Mouse (Mus musculus) G1E-ER4 (cell line): Measurements from ENCODE around the gene Pfkm. TPM values are rescaled to one million over a fixed set of nuclear protein-coding genes. Genes with fewer than 3 reads are reported as not detected.

Experiments used
- GATA1 ChIP-seq: IDR thresholded peaks from one replicate; pipeline ENCODE4 v1.8.0; 2012; ENCODE audit warnings: low read length, inconsistent platforms
- polyA plus RNA-seq: library from polyadenylated mRNA; stranded (reverse); fragments of >175 nt; gene quantifications from 2 replicates; pipeline ENCODE4 v1.2.3, GENCODE M21; 2012

Pfkm gene
- polyA plus RNA-seq, 1 experiment: 23.9 TPM

DNA sequence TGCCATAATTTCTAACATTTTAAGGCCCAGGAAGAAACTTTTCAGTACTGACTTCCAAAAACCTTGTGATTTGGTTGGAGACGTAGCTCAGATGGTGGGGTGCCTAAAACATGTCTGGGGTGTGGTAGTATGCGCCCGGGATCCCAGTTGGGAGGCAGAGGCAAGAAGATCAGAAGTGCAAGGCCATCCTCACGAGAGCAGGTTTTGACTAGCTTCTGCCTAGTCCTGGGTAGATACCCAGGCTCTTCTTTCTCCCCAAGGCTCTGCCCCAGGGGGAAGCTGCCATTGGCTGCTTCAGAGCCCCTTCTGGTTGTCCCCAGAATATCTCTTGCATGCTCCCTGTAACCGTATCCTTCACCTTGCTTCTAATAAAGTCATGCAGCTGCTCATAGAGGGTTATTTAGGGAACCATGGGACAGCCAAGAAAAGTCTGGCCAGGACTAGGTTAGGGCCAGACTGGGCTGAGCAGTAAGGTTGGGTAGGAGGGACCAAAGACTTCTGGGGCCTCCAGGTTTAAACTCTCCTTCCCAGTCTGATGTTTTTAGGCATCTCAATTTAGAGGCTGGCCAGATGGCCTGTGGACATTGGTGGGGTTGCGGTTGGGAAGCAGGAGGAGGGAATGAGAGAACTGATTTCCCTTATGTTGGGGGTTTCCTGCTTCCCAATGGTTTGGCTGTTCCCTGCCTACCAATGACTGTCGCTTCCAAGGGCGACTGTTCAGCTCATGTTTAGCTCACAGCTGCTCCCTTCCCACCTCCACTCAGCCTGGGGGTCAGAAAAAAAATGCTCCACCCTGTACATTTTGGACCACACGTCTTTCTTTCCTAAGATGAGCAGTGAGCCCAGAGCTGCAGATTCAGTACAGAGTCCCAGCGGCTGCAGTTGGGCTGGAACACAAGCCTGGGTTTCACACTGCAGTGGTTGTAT is 22.7 kb downstream of the Pfkm start:
- no peak for TF ChIP-seq GATA1

GRCm38 (mm10) chr15:98115779-98116163 is 23.4 kb downstream of the Pfkm start:
- no peak for TF ChIP-seq GATA1

GRCm38 (mm10) chr15:98116287-98116686 is 23.9 kb downstream of the Pfkm start:
- peak; percentile 75 for TF ChIP-seq GATA1

DNA sequence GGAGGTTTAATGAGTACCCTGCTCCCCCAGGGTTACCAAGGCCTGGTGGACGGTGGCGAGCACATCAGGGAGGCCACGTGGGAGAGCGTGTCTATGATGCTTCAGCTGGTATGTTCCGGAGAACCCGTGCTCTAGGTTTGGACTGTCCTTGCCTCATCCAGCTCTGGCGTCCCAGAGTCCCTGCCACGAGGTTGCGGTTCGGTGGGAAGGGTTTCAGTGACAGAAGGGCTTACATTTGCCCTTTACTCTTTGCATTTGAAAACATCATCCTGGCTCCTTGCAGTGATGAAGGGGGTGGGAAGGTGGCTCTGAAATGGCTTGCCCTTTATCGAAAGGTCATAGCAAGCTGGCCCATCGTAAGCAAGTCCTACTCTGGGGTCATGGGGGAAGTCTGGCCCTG is 27.0 kb downstream of the Pfkm start:
- no peak for TF ChIP-seq GATA1

GRCm38 (mm10) chr15:98120831-98121230 is 28.4 kb downstream of the Pfkm start:
- no peak for TF ChIP-seq GATA1

- TF ChIP-seq GATA1: no peak
Observed at GRCm38 (mm10) chr15:98131001-98131400, 38.6 kb downstream of the Pfkm start.

- TF ChIP-seq GATA1: no peak
Observed at GRCm38 (mm10) chr15:98131451-98131850, 39.1 kb downstream of the Pfkm start.

DNA sequence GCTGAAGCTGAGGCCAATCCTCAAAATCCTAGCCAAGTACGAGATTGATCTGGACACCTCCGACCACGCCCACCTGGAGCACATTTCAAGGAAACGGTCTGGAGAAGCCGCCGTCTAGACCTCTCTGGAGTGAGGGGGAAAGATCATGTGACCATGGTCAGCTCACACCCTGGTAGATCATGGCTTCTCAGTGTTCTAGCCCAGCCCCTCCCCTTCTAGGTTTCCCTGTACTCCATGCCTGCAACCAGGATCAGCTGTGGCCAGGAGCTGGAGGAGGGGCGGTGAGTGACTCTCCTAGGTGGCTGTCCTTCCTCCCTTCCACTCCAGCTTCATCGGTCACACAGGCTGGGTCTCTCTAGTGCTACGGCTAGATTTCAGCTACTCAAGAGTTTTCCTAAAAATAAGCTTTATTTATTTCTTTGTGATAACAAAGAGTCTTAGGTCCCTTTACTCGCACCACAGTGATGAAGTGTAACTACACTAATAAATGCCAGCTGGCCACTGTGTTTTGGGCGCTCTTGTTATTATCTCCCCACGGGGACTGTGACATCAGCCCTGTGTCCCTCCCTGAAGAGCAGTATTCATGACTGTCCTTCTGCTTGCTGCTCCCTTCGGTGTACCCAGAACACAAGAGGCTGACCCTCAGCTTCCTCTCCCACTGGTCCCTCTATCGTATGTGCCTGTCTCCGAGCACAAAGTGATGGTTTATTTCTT is 39.7 kb downstream of the Pfkm start:
- no peak for TF ChIP-seq GATA1

DNA sequence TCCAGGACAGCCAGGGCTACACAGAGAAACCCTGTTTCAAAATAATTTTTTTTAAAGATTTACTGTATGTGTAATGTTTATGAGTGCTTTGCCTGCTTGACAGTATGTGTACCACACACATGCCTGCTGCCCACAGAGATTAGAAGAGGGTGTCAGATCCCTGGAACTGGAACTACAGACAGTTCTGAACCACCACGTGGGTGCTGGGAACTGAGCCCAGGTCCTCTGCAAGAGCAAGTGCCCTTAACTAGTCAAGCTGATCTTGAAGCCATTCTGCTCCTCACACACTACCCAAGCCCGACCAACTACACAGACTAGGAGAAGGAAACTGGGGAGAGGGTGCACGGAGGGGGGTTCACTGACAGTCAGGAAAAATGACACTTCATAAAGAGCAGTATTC is 41.1 kb downstream of the Pfkm start:
- no peak for TF ChIP-seq GATA1

GRCm38 (mm10) chr15:98134034-98134433 is 41.6 kb downstream of the Pfkm start:
- TF ChIP-seq GATA1: no peak

GRCm38 (mm10) chr15:98134666-98135065 is 42.3 kb downstream of the Pfkm start:
- TF ChIP-seq GATA1: no peak

GRCm38 (mm10) chr15:98135671-98136070 is 43.3 kb downstream of the Pfkm start:
- no peak for TF ChIP-seq GATA1

DNA sequence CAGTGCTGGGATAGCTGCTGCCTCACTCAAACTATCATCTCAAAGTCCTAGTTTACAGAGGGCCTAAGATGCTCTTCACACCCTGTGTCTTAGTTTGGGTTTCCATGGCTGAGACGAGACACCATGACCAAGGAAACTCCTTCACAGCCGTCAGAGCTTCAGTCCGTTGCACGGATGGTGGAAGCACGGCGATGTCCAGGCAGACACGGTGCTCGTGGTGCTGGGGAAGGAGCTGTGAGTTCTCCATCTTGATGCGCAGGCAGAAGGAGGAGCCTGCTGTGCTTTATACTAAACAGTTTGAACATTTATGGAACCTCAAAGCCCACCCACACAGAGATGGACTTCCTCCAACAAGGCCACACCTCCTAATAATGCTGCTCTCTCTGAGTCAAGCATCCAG is 44.5 kb downstream of the Pfkm start:
- no peak for TF ChIP-seq GATA1

DNA sequence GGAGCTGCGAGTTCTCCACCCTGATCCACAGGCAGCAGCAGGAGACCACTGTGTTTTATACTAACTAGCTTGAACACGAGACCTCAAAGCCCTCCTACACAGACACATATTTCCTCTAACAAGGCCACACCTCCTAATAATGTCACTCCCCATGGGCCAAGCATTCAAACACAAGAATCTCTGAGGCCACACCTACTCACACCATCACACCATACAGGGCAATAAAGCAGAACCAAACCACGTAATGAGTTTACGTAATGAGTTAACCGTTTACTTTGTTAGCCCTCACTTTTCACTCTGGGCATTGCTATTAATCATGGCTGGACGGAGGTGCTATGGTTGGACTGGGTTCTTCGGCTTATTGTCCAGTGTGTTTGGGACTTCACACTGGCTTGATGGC is 47.4 kb downstream of the Pfkm start:
- no peak for TF ChIP-seq GATA1

GRCm38 (mm10) chr15:98140809-98141208 is 48.4 kb downstream of the Pfkm start:
- TF ChIP-seq GATA1: no peak

GRCm38 (mm10) chr15:98142515-98142914 is 50.1 kb downstream of the Pfkm start:
- no peak for TF ChIP-seq GATA1
